Mouse (Mus musculus) small intestine, adult 2 months (tissue): ENCODE results near the gene Gosr2.

Experiments used
- CTCF ChIP-seq: fragments of 200-500 bp; IDR thresholded peaks from 2 replicates; pipeline ENCODE4 v1.5.1; 2012; ENCODE audit warnings: low read depth, mild to moderate bottlenecking, control low read depth, inconsistent platforms, low read length, moderate library complexity, mixed read lengths; ENCODE audit not compliant: insufficient replicate concordance, insufficient read length; ENCODE audit errors: extremely low read depth
- POLR2A ChIP-seq: fragments of 200-500 bp; IDR thresholded peaks from 2 replicates; pipeline ENCODE4 v1.6.1; 2012; ENCODE audit warnings: low read depth, mild to moderate bottlenecking, control low read depth, inconsistent platforms, low read length, moderate library complexity

DNA sequence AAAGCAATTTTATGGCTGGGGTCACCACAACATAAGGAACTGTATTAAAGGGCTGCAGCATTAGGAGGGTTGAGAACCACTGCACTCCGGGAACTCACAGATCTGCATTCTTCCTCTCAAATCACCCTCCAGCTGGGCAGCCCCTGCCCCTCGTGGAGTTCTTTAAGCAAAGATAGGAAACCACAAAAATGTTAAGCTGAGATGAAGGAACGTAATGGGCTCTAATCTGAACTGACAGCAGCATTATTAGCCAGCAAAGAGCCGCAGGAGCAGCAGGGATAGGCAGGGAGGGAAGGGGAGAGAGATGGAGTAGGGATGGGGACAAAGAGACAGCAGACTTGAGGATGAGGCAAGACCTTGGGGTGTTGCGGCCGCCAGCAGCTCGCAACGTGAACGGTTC is 19.3 kb upstream of the Gosr2 start:
- TF ChIP-seq POLR2A (no peak), CTCF (no peak)
